Mouse (Mus musculus) heart, adult 11 months (tissue): ENCODE data around the gene Gstm2.
"Not testable (repeated sequence)": the region's sequence is repeated elsewhere in the genome, so short reads cannot be mapped to it uniquely, and the experiment has no call there.

ENCODE experiments used
- DNase-seq: peaks from one replicate; pipeline ENCODE4 v3.0.0; 2022

Gstm2 gene

GRCm38 (mm10) chr3:107995974-107996373 lies 9.7 kb upstream of the Gstm2 start:
- DNase-seq: not testable (repeated sequence)

- DNase-seq: peak; percentile 94
Observed at GRCm38 (mm10) chr3:107985141-107985540, 1.1 kb downstream of the Gstm2 start.

GRCm38 (mm10) chr3:107984471-107984870 lies 1.8 kb downstream of the Gstm2 start:
- peak; percentile 84 for DNase-seq

- peak; percentile 86 for DNase-seq
Observed at GRCm38 (mm10) chr3:107983771-107984170, 2.5 kb downstream of the Gstm2 start.

GRCm38 (mm10) chr3:107982726-107983125 lies 3.5 kb downstream of the Gstm2 start:
- peak; percentile 82 for DNase-seq

GRCm38 (mm10) chr3:107981261-107981660 lies 5.0 kb downstream of the Gstm2 start:
- peak; percentile 71 for DNase-seq

- DNase-seq: peak; percentile 28
Observed at GRCm38 (mm10) chr3:107977691-107978090, 8.6 kb downstream of the Gstm2 start.

GRCm38 (mm10) chr3:107974237-107974636 lies 12.0 kb downstream of the Gstm2 start:
- peak; percentile 88 for DNase-seq

- DNase-seq: peak; percentile 72
Observed at GRCm38 (mm10) chr3:107972070-107972469, 14.2 kb downstream of the Gstm2 start.

- DNase-seq: peak; percentile 97
Observed at GRCm38 (mm10) chr3:107971101-107971500, 15.2 kb downstream of the Gstm2 start.

- DNase-seq: peak; percentile 83
Observed at GRCm38 (mm10) chr3:107968724-107969395, 17.4 kb downstream of the Gstm2 start, which contains the start of gene Gstm3. Gstm3 (minus strand) TSS chr3:107969283.

- peak; percentile 65 for DNase-seq
Observed at GRCm38 (mm10) chr3:107966631-107967030, 19.6 kb downstream of the Gstm2 start.

- DNase-seq: peak; percentile 29
Observed at GRCm38 (mm10) chr3:107965592-107965991, 20.7 kb downstream of the Gstm2 start.

GRCm38 (mm10) chr3:107964656-107965308 lies 21.5 kb downstream of the Gstm2 start:
- peak; percentile 88 for DNase-seq

GRCm38 (mm10) chr3:107964026-107964425 lies 22.2 kb downstream of the Gstm2 start:
- DNase-seq: peak; percentile 88

- DNase-seq: not testable (repeated sequence)
Observed at GRCm38 (mm10) chr3:107955260-107955659, 31.0 kb downstream of the Gstm2 start.

GRCm38 (mm10) chr3:107953906-107954305 lies 32.3 kb downstream of the Gstm2 start:
- no peak for DNase-seq

GRCm38 (mm10) chr3:107953328-107953755 lies 32.9 kb downstream of the Gstm2 start:
- DNase-seq: peak; percentile 98

GRCm38 (mm10) chr3:107950531-107950930 lies 35.7 kb downstream of the Gstm2 start:
- DNase-seq: no peak

- DNase-seq: not testable (repeated sequence)
Observed at GRCm38 (mm10) chr3:107949461-107949860, 36.8 kb downstream of the Gstm2 start.

GRCm38 (mm10) chr3:107945729-107946128 lies 40.5 kb downstream of the Gstm2 start:
- DNase-seq: no peak

- no peak for DNase-seq
Observed at GRCm38 (mm10) chr3:107943239-107943990, 42.8 kb downstream of the Gstm2 start, which contains the start of gene Gstm6. Gstm6 (minus strand) TSS chr3:107943749.

- DNase-seq: no peak
Observed at GRCm38 (mm10) chr3:107941261-107941660, 45.0 kb downstream of the Gstm2 start.
